Mouse (Mus musculus): ENCODE results near the gene Lactbl1.

Lactbl1 gene

DNA sequence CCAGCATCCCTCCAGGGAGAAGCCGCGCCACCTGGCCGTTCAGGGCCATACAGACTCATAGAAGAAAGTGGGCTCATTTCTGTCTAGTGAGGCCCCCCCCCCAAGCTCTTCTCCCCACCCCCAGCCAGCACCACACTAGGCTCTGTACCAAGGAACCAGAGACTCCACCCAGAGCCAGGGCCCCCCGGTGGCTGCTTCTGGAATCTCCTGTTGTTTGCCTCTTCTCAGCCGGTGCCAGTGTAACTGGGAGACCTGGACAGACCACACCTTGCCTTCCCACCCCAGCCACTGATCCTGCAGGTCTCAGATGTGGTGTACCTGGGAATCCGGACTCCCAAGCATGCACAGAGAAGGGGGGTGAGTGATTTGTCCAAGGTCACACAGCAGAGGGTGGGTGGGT, 62.1 kb downstream of the Lactbl1 start:
- no peak for DNase-seq (ENCODE audit: low read depth)

DNA sequence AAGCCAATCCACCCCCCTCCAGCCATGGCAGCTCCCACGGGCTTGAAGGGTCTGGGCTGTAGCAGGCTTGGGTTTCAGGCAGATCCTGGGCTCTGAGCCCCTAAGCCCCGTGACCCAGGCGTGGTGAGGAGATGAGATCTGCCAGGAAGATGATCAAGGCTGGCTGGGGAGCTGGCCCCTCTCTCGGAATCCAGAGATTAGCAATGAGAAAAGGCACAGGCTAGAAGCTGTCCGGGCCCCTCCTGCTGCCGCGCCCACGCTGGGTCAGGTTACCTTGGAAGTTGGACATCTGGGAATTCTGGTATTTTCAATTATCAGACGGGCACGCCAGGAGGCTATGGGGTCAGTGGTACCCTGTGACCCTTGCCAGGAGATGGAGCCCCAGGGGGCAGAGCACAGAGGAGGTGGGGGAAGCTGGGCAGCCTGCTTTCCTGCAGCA, 63.0 kb downstream of the Lactbl1 start:
- DNase-seq (ENCODE audit: low read depth), result no peak

DNA sequence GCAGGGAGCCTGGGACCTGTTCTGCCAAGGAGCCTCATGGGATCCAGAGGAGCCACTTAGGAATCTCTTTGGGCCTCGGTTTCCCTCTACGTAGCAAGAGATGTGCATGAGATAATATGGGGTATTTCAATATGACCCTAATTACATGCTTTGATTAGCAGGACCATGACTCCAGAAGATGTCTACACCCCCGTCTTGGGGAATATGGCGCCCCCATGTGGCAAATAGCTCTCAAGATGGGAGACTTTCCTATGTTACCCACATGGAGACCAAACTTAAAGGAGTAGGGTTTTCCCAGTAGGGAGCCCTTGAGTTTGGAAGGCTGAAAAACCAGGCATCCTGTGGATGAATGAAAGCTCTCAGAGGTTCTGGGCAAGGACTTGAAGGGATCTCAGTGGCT, 65.7 kb downstream of the Lactbl1 start:
- no peak for DNase-seq (ENCODE audit: low read depth)
